Mouse (Mus musculus) E14TG2a.4 (cell line): ENCODE measurements at regions not wholly inside any gene's neighbourhood (a gene's known extent, or its start where the extent isn't known, plus 50 kb on each side); places are given as distances from the start of the nearest gene placed in this dataset.

Experiments
- H3K27me3 ChIP-seq: 2 replicates; pipeline ENCODE4 v1.6.1; 2014; ENCODE audit warnings: low read length, control low read depth; ENCODE audit not compliant: insufficient read depth
- H3K36me3 ChIP-seq: 2 replicates; pipeline ENCODE4 v1.6.1; 2014; ENCODE audit warnings: low read length, control low read depth; ENCODE audit not compliant: insufficient read depth
- H3K4me1 ChIP-seq: replicated peaks from 2 replicates; pipeline ENCODE4 v1.6.1; 2014; ENCODE audit warnings: low read depth, low read length, control low read depth
- H3K4me3 ChIP-seq: replicated peaks from 2 replicates; pipeline ENCODE4 v1.5.1; 2014; ENCODE audit warnings: mild to moderate bottlenecking, low read length
- H3K9me3 ChIP-seq: 2 replicates; pipeline ENCODE4 v1.6.1; 2014; ENCODE audit warnings: low read length, control low read depth
- CTCF ChIP-seq: conservative IDR thresholded peaks from 2 replicates; pipeline ENCODE4 v1.5.1; 2014; ENCODE audit warnings: low read length
- NANOG ChIP-seq: IDR thresholded peaks from 2 replicates; pipeline ENCODE4 v1.6.1; 2014; ENCODE audit warnings: borderline replicate concordance, low read length, mixed read lengths
- POU5F1 ChIP-seq: IDR thresholded peaks from 2 replicates; pipeline ENCODE4 v1.6.1; 2014; ENCODE audit warnings: low read length, borderline replicate concordance

GRCm38 (mm10) chr13:38736361-38737035, 77.6 kb upstream of the Eef1e1 start:
- TF ChIP-seq CTCF (no peak), POU5F1 (no peak), NANOG (no peak)
- Histone ChIP-seq H3K4me3 (no peak overlapping the region), H3K4me1 (no peaks in the 10 kb centered on the region), H3K9me3 (no peaks in the 10 kb centered on the region), H3K27me3 (no peaks in the 10 kb centered on the region), H3K36me3 (no peaks in the 10 kb centered on the region)

DNA sequence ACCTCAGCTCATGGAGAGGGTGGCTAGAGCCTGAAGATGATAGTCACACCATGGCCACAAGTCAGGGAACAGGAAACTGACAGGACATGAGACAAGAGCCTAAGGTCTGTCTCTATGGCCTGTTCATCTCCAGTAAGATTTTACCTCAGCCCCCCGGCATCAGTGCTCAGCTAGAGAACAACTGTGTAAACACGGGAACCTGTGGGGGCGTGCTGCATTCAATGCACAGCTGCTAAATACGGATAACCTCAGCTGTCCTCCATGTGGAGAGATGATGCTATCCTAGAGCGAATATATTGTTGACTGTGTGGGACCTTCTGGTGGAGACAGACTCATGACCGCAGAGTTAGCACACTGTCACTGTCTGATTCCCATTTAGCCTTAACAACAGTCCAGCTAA, 76.4 kb upstream of the Eef1e1 start:
- H3K4me3 ChIP-seq: no peak overlapping the region
- H3K9me3 ChIP-seq: no peaks in the 10 kb centered on the region
- H3K27me3 ChIP-seq: no peaks in the 10 kb centered on the region
- TF ChIP-seq POU5F1 (no peak), NANOG (no peak), CTCF (no peak)
- no peaks in the 10 kb centered on the region for H3K4me1 ChIP-seq
- H3K36me3 ChIP-seq: no peaks in the 10 kb centered on the region

GRCm38 (mm10) chr13:38733246-38733645, 74.4 kb upstream of the Eef1e1 start:
- no peaks in the 10 kb centered on the region for H3K27me3 ChIP-seq
- no peaks in the 10 kb centered on the region for H3K36me3 ChIP-seq
- no peaks in the 10 kb centered on the region for H3K4me1 ChIP-seq
- TF ChIP-seq CTCF (no peak), NANOG (no peak), POU5F1 (no peak)
- no peaks in the 10 kb centered on the region for H3K9me3 ChIP-seq
- no peak overlapping the region for H3K4me3 ChIP-seq

GRCm38 (mm10) chr13:38725452-38725851, 66.6 kb upstream of the Eef1e1 start:
- Histone ChIP-seq H3K27me3 (no peaks in the 10 kb centered on the region), H3K4me1 (no peaks in the 10 kb centered on the region), H3K9me3 (no peaks in the 10 kb centered on the region), H3K4me3 (no peak overlapping the region), H3K36me3 (no peaks in the 10 kb centered on the region)
- TF ChIP-seq NANOG (no peak), CTCF (no peak), POU5F1 (no peak)

DNA sequence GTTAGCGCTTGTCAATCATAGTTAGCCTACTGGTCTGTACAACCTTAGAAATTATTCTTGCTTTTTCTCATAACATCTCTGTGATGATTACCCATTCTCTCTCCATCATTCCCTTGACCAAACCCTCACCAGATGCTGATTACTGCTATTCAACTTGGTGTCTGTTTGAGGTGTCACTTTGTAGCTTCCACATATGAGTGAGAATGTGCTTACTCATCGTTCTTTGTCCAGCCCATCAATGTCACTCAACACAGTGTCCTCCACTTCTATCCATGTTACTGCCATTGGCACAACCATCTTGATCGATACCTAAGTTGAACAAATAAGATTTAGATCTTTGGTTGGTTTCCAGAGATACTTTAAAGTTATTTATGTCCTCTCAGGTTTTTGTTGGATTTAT, 62.3 kb upstream of the Eef1e1 start:
- Histone ChIP-seq H3K4me1 (no peaks in the 10 kb centered on the region), H3K4me3 (no peak overlapping the region), H3K9me3 (no peaks in the 10 kb centered on the region), H3K36me3 (no peaks in the 10 kb centered on the region), H3K27me3 (no peaks in the 10 kb centered on the region)
- no peak for TF ChIP-seq POU5F1
- TF ChIP-seq CTCF: no peak
- TF ChIP-seq NANOG: no peak

- Histone ChIP-seq H3K4me1 (no peaks in the 10 kb centered on the region), H3K27me3 (no peaks in the 10 kb centered on the region), H3K9me3 (no peaks in the 10 kb centered on the region), H3K36me3 (no peaks in the 10 kb centered on the region), H3K4me3 (no peak overlapping the region)
- TF ChIP-seq NANOG (no peak), CTCF (no peak), POU5F1 (no peak)
Observed at GRCm38 (mm10) chr13:38714838-38715237, 56.0 kb upstream of the Eef1e1 start.
